Comparison of ENCODE assay signal across 1 mouse cellular context in genomic region chr17:27183667-27184292, GRCm38 (mm10).
TF ChIP-seq lines count a peak whose summit lies in the region.

No protein-coding gene starts in this region.

TF ChIP-seq in CH12.LX, 34 proteins besides CTCF, POLR2A, EP300 and RAD21:
- TF ChIP-seq ZC3H11A (IDR thresholded peaks at IDR 0.05; ENCODE audit: low read depth, low read length) (no peak), ZNF384 (IDR thresholded peaks at IDR 0.05; ENCODE audit: low read depth, low read length) (peak; percentile 79)
